Mouse (Mus musculus): ENCODE data around the gene Arl3. TPM values are rescaled to one million over a fixed set of nuclear protein-coding genes. Genes with fewer than 3 reads are reported as not detected.

The Arl3 gene
- total RNA-seq (2023; ENCODE audit: inconsistent age), result 9.0 to 17.3 TPM (median 13.5 TPM) in 4 replicates

DNA sequence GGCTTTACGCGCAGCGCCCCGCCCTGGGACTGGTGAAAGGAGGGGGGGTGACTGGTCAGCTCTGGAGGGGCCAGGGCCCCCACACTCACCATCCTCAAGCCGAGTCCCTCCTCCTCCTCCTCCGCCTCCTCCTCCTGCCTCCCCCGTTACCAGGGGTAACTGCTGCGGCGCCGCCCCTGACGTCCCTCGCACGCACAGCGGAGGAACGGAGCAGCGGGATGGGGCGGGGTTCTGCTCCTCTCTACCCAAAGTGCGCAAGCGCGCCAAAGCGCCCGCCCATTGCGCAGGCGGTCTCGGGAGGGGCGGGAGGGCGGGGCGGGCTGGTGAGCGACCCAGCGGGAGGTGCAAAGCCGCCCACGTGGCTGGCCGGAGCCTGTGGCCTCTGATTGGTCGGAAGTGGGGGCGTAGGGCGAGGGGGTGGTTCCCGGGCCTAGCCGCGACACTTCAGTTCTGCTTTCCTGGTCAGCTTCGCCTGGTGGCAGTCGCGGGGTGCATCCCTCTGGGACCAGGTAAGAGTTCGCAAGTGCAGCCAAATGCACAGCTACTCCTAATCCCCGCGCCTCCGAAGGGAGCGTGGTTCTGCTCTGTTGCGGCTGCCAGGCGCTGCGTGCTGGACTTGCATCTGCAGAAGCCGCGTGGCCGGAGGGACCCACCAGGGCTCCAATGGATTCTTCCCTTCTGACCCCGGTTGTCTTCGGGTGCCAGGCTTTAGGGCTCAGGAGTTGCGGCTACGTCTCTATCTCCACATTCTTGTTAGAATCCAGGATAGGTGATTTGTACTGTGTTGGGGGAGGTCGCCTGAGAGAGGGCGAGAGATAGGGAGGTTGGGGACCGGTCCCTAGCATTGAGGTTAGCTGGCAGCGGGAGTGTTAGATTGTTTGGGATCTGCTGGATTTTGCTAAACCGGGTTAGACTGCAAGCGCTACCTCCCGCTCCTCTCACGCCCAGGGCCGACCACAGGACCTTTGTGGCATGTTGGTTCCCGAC is at the start of gene Arl3, which contains the start of gene Sfxn2:
Arl3 (minus strand) TSS at position 248 of the 987 bp plus-strand sequence.
Sfxn2 (plus strand) TSS at position 415 of the 987 bp plus-strand sequence.

DNA sequence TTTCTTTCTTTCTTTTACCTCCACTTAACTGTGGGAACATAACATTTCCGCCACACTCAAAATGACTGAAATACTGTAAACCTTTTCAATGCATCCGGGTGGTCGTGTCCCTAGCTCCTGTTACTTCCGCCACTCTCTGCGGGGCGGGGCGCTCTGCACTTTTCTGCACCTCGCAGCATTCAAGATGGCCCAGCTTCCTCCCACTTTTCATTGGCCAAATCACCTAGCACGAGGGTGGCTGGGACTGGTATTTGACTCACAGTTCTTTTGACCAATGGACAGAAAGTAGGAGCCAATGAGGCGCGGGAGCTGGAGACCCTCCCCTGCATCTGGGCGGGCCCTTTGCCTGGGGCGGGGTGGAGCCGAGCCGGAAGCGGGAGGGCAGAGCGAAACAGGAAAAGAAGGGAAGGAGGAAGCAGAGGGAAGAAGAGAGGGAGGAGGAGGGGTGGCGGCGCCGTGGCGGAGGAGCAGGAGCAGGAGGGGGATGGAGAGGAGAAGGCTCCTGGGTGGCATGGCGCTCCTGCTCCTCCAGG is 25.8 kb upstream of the Arl3 start, which contains the start of gene Wbp1l:
Wbp1l (plus strand) TSS at position 365 of the 533 bp plus-strand sequence.

DNA sequence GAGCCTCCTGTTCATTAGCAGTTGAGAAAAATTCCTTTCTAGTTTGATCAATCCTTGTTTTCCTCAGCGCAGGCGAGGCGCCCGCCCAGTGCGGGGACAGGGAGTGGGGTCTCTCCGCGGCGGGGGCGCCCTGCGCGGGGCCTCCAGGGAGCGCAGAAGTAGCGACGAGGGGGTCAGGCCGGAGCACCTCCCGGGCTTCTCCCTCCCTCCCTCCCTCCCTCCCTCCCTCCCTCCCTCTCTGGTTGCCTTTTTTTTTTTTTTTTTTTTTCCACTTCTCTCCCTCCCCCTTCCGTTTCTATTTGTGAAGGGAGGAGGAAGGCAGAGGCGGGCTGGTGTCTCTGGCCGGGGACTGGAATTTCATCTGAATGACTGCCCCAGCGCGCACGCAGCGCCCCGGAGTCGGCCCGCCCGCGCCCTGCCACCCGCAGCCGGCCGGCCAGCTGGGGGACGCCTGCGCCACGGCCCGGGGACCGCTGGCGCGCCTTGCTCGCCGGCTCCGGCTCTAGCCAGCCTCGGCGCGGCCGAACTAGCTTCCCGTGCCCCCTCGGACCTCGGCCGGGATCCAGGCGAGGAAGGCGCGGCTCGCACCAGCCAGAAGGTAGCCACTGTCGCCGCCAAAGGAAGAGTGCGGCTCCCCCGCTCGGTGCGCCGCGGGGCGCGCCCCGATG is 71.5 kb downstream of the Arl3 start, which contains the start of gene Trim8:
Trim8 (plus strand) TSS at position 302 of the 668 bp plus-strand sequence.

Other genes starting within 250 kb of the Arl3 start
- 0.38 to 2.4 TPM (median 1.3 TPM) in 4 replicates for gene Psd, start 246.0 kb downstream of the Arl3 start, total RNA-seq (2023; ENCODE audit: inconsistent age)
- gene Fbxl15, start 245.0 kb downstream of the Arl3 start, total RNA-seq (2023; ENCODE audit: inconsistent age), result 4.8 to 6.3 TPM (median 5.6 TPM) in 4 replicates
- 61.9 to 71.2 TPM (median 66.9 TPM) in 4 replicates for gene Cuedc2, start 234.5 kb downstream of the Arl3 start, total RNA-seq (2023; ENCODE audit: inconsistent age)
- gene Mfsd13a, start 232.1 kb downstream of the Arl3 start, total RNA-seq (2023; ENCODE audit: inconsistent age), result 0.57 to 0.80 TPM (median 0.61 TPM) in 3 of 4 replicates, not detected in the other
- not detected in 4 replicates for gene 2310034G01Rik, start 222.9 kb downstream of the Arl3 start, total RNA-seq (2023; ENCODE audit: inconsistent age)
- gene Actr1a, start 177.4 kb downstream of the Arl3 start, total RNA-seq (2023; ENCODE audit: inconsistent age), result 90.2 to 98.4 TPM (median 95.7 TPM) in 4 replicates
- 39.9 to 46.2 TPM (median 44.2 TPM) in 4 replicates for gene Sufu, start 176.3 kb downstream of the Arl3 start, total RNA-seq (2023; ENCODE audit: inconsistent age)
- gene Trim8, start 71.5 kb downstream of the Arl3 start, total RNA-seq (2023; ENCODE audit: inconsistent age), result 61.7 to 73.8 TPM (median 71.9 TPM) in 4 replicates
- 10.3 to 15.9 TPM (median 14.5 TPM) in 4 replicates for gene Sfxn2, start 167 bp upstream of the Arl3 start, total RNA-seq (2023; ENCODE audit: inconsistent age)
- gene Wbp1l, start 25.9 kb upstream of the Arl3 start, total RNA-seq (2023; ENCODE audit: inconsistent age), result 56.6 to 66.2 TPM (median 61.5 TPM) in 4 replicates
- gene Cyp17a1, start 100.0 kb upstream of the Arl3 start, total RNA-seq (2023; ENCODE audit: inconsistent age), result not detected in 4 replicates
- gene Borcs7, start 116.7 kb upstream of the Arl3 start, total RNA-seq (2023; ENCODE audit: inconsistent age), result 11.1 to 12.4 TPM (median 11.2 TPM) in 4 replicates
- gene As3mt, start 134.3 kb upstream of the Arl3 start, total RNA-seq (2023; ENCODE audit: inconsistent age), result 46.7 to 57.1 TPM (median 50.5 TPM) in 4 replicates
- 4.2 to 4.6 TPM (median 4.3 TPM) in 4 replicates for gene Cnnm2, start 188.4 kb upstream of the Arl3 start, total RNA-seq (2023; ENCODE audit: inconsistent age)

All from B cell, adult (primary cell).